Mouse (Mus musculus): ENCODE results near the gene Adap1.

- TF ChIP-seq CTCF (IDR thresholded peaks at IDR 0.05; ENCODE audit: low read depth) (no peak), EP300 (optimal IDR thresholded peaks at IDR 0.05) (no peak)
These were observed 40.4 kb upstream of the Adap1 start for GRCm38 (mm10) chr5:139365827-139366226.

Data from stomach, postnatal 0 days (tissue).